Mouse (Mus musculus): Measurements from ENCODE around the gene Cldn2.
"Not testable (repeated sequence)": the region's sequence is repeated elsewhere in the genome, so short reads cannot be mapped to it uniquely, and the experiment has no call there.

DNA sequence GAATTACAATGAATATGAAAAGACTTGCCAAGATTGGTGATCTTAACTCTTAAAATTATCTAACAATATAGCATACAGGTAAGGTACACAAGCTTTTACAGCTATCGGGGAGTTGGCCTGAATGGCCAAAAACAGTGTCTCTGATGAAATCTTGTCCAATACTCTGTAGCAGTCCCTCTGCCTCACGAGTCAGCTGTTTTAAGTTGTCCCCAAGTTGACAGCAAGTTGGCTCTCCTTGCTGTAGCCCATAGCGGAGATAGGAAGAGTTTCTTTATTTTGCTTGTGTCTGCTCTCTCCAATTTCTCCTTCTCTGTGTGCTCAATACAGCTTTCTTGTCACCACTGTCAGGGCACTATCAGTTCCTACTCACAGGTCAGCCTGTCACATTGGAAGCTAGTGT is 42.0 kb upstream of the Cldn2 start:
- TF ChIP-seq CTCF (IDR thresholded peaks at IDR 0.05; ENCODE audit: borderline replicate concordance, insufficient read depth, low read depth, low read length); POLR2A (IDR thresholded peaks at IDR 0.05; ENCODE audit: borderline replicate concordance, insufficient read depth, low read length): not testable (repeated sequence)
